Mouse (Mus musculus) liver, embryonic 14.5 days (tissue): ENCODE results near the gene Clp1. TPM values are rescaled to one million over a fixed set of nuclear protein-coding genes. Genes with fewer than 3 reads are reported as not detected.

Experiments
- ATAC-seq: fragments of 200-750 bp; cut with Nextera tagmentation; 2 replicates; pipeline ENCODE4 v1.8.0; 2017; ENCODE audit warnings: moderate number of reproducible peaks, mild to moderate bottlenecking, moderate library complexity; ENCODE audit not compliant: insufficient read depth
- DNase-seq, 3 experiments: peaks; one replicate each; pipeline ENCODE4 v3.0.0-alpha.2; 2012 to 2013; ENCODE audit warnings: low read depth in 3 of 3, low spot score in 3 of 3
- H3K27ac ChIP-seq: fragments of 300-500 bp; sonication (generic); 2 replicates; pipeline ENCODE4 v1.5.1; 2014; ENCODE audit warnings: moderate library complexity, mild to moderate bottlenecking, control low read depth, inconsistent platforms
- H3K27me3 ChIP-seq: fragments of 300-500 bp; sonication (generic); 2 replicates; pipeline ENCODE4 v1.6.1; 2014; ENCODE audit warnings: mild to moderate bottlenecking, low read length, moderate library complexity; ENCODE audit not compliant: control insufficient read depth, insufficient read depth
- H3K36me3 ChIP-seq: fragments of 300-500 bp; sonication (generic); replicated peaks from 2 replicates; pipeline ENCODE4 v1.6.1; 2014; ENCODE audit warnings: low read depth; ENCODE audit not compliant: control insufficient read depth, insufficient read depth
- H3K4me1 ChIP-seq, 2 experiments: fragments of 200-500 bp in 1 of 2; fragments of 300-500 bp in 1 of 2; sonication (generic) in 1 of 2; replicated peaks; 2 replicates each; pipeline ENCODE4 v1.6.1; 2012 to 2014; ENCODE audit warnings: antibody characterized with exemption in 1 of 2, inconsistent platforms in 1 of 2, low read length in 1 of 2; ENCODE audit not compliant: control insufficient read depth in 2 of 2, insufficient read depth in 2 of 2
- H3K4me2 ChIP-seq: fragments of 300-500 bp; sonication (generic); 2 replicates; pipeline ENCODE4 v1.6.1; 2014; ENCODE audit warnings: low read depth, mild to moderate bottlenecking, control low read depth, moderate library complexity
- H3K4me3 ChIP-seq, 2 experiments: fragments of 200-500 bp in 1 of 2; fragments of 300-500 bp in 1 of 2; sonication (generic) in 1 of 2; 2 replicates each; pipeline ENCODE4 v1.5.1; 2012 to 2014; ENCODE audit warnings: low read depth in 2 of 2, low read length in 2 of 2, mild to moderate bottlenecking in 2 of 2, control low read depth in 1 of 2, inconsistent platforms in 1 of 2, moderate library complexity in 1 of 2; ENCODE audit not compliant: insufficient read depth in 1 of 2
- H3K9ac ChIP-seq: fragments of 300-500 bp; sonication (generic); replicated peaks from 2 replicates; pipeline ENCODE4 v1.6.1; 2014; ENCODE audit warnings: mild to moderate bottlenecking, control low read depth, moderate library complexity
- H3K9me3 ChIP-seq: fragments of 300-500 bp; sonication (generic); 2 replicates; pipeline ENCODE4 v1.6.1; 2016; ENCODE audit warnings: low read length, mixed read lengths; ENCODE audit not compliant: control insufficient read depth
- CTCF ChIP-seq: IDR thresholded peaks from 2 replicates; pipeline ENCODE4 v1.5.1; 2016; ENCODE audit warnings: antibody characterized with exemption, low read depth, control low read depth
- EP300 ChIP-seq: IDR thresholded peaks from 2 replicates; pipeline ENCODE4 v1.6.1; 2016; ENCODE audit warnings: antibody characterized with exemption, low read depth
- WGBS: fragments of 180-500 bp; shearing (Covaris S2); extraction: QIAGEN DNeasy Blood & Tissue Kit; methylation state at CpG from one replicate; pipeline ENCODE4 v1.1.7; 2014; ENCODE audit not compliant: insufficient replicate concordance; 5-methylcytosine and 5-hydroxymethylcytosine counted together
- polyA plus RNA-seq, 2 experiments: library from polyadenylated mRNA; depleted of rRNA in 1 of 2; stranded (reverse) in 1 of 2; unstranded in 1 of 2; fragments of >200 nt; fragmentation: Nextera tagmentation in 1 of 2; extraction: Ambion mirVana in 1 of 2; gene quantifications; 2 replicates each; pipeline versions ENCODE4 v1.2.1 to v1.2.3; 2012 to 2014

Clp1 gene
- polyA plus RNA-seq, 2 experiments = 27.5 to 50.9 TPM

- Histone ChIP-seq H3K9ac (peak overlapping the region; percentile 86), H3K27ac (peak overlapping the region; percentile 100), H3K36me3 (peaks cover 49% of the 10 kb centered on the region), H3K4me1 (peaks cover 62 to 80% of the 10 kb centered on the region in 2 experiments), H3K27me3 (peaks cover 8% of the 10 kb centered on the region), H3K9me3 (no peaks in the 10 kb centered on the region), H3K4me2 (peak overlapping the region; percentile 95), H3K4me3 (peak overlapping the region; percentile 86 to 99)
- ATAC-seq (peak; percentile 90), DNase-seq (peak; percentile 94 to 97 (median 95))
- 6% methylated on average over 7 of the region's 7 CpGs for WGBS
- TF ChIP-seq CTCF = no peak
- peak; percentile 98 for TF ChIP-seq EP300
These were observed 8.3 kb upstream of the Clp1 start for GRCm38 (mm10) chr2:84735346-84735920.

DNA sequence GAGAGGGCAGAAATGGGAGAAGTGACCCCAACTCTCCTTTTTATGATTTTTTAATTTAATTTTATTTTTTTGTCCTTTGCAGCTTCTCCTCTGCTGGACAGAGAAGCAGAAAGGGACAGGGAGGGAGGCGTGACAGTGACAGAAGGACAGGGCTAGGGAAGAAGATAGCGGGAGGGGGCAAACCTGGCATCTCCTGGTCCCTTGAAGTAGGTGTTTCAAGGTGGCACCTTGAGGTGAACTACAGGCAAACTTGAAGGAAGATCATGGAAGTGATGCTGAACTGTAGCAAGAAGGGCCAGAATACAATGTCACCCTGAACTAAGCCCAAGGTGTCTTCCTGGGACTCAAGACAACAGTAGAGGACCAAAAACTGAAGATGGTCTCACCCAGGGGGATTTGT, 7.8 kb upstream of the Clp1 start:
- Histone ChIP-seq H3K4me3 (peak overlapping the region; percentile 86 to 99), H3K4me2 (peak overlapping the region; percentile 95), H3K9me3 (no peaks in the 10 kb centered on the region), H3K27ac (peak overlapping the region; percentile 100), H3K27me3 (peaks cover 8% of the 10 kb centered on the region), H3K4me1 (peaks cover 65 to 85% of the 10 kb centered on the region in 2 experiments), H3K36me3 (peaks cover 44% of the 10 kb centered on the region), H3K9ac (peak overlapping the region; percentile 86)
- TF ChIP-seq CTCF = no peak
- no peak for TF ChIP-seq EP300
- 8% methylated on average over 2 of the region's 2 CpGs for WGBS
- ATAC-seq (peak; percentile 34; the same call in 1 of the 2 replicates), DNase-seq (no peak)

- under 1% methylated on average over 11 of the region's 11 CpGs for WGBS
- H3K9ac ChIP-seq = peak overlapping the region; percentile 86
- no peak for ATAC-seq
- peak overlapping the region; percentile 100 for H3K27ac ChIP-seq
- no peak for TF ChIP-seq CTCF
- no peak for TF ChIP-seq EP300
- H3K9me3 ChIP-seq = no peaks in the 10 kb centered on the region
- peak overlapping the region; percentile 95 for H3K4me2 ChIP-seq
- peaks cover 69 to 85% of the 10 kb centered on the region in 2 experiments for H3K4me1 ChIP-seq
- peaks cover 39% of the 10 kb centered on the region for H3K36me3 ChIP-seq
- DNase-seq = no peak
- peaks cover 8% of the 10 kb centered on the region for H3K27me3 ChIP-seq
- H3K4me3 ChIP-seq = peak overlapping the region; percentile 86 to 99
These were observed 7.3 kb upstream of the Clp1 start for GRCm38 (mm10) chr2:84734351-84734864.

GRCm38 (mm10) chr2:84733579-84734300, 6.6 kb upstream of the Clp1 start, which contains the start of gene Ypel4:
TSS of gene Ypel4 (plus strand) at chr2:84734058.
- WGBS = 5% methylated on average over 8 of the region's 8 CpGs
- Histone ChIP-seq H3K4me2 (peak within 1 kb of the TSS; percentile 95), H3K4me1 (peaks cover 63 to 78% of the 10 kb centered on the region in 2 experiments), H3K4me3 (peak within 1 kb of the TSS; percentile 86 to 99), H3K36me3 (peaks cover 32% of the 10 kb centered on the region), H3K27me3 (peaks cover 8% of the 10 kb centered on the region), H3K27ac (peak within 1 kb of the TSS; percentile 100), H3K9me3 (no peaks in the 10 kb centered on the region), H3K9ac (peak within 1 kb of the TSS; percentile 86)
- ATAC-seq = peak; percentile 60
- DNase-seq = peak in 1 of 3 experiments; percentile 60
- no peak for TF ChIP-seq CTCF
- no peak for TF ChIP-seq EP300

- H3K36me3 ChIP-seq = peaks cover 19% of the 10 kb centered on the region
- peak overlapping the region; percentile 95 for H3K4me2 ChIP-seq
- whole genome bisulfite sequencing = 63% methylated on average over 1 of the region's 1 CpGs
- H3K27me3 ChIP-seq = peaks cover 8% of the 10 kb centered on the region
- H3K9ac ChIP-seq = peak overlapping the region; percentile 86
- no peaks in the 10 kb centered on the region for H3K9me3 ChIP-seq
- DNase-seq (no peak), ATAC-seq (no peak)
- TF ChIP-seq EP300 (peak; percentile 59), CTCF (no peak)
- H3K27ac ChIP-seq = peak overlapping the region; percentile 100
- peaks cover 56 to 65% of the 10 kb centered on the region in 2 experiments for H3K4me1 ChIP-seq
- H3K4me3 ChIP-seq = 0 out of 4 replicates have a peak overlapping the region, but pooled peaks of 1 of the 2 experiments have one; percentile 3
These were observed 5.2 kb upstream of the Clp1 start for GRCm38 (mm10) chr2:84732394-84732793.
